Mouse (Mus musculus): ENCODE measurements around the gene Gpr85.
"Not testable (repeated sequence)": the region's sequence is repeated elsewhere in the genome, so short reads cannot be mapped to it uniquely, and the experiment has no call there.

Gene Gpr85

GRCm38 (mm10) chr6:13839345-13840054 lies at the start of gene Gpr85:
Gpr85 (minus strand) TSS chr6:13839942.
- DNase-seq (ENCODE audit: low spot score), result peak; percentile 34

GRCm38 (mm10) chr6:13884877-13885592 lies 45.3 kb upstream of the Gpr85 start:
- no peak for DNase-seq (ENCODE audit: low spot score)

- no peak for DNase-seq (ENCODE audit: low spot score)
Observed at GRCm38 (mm10) chr6:13882919-13883318, 43.2 kb upstream of the Gpr85 start.

- no peak for DNase-seq (ENCODE audit: low spot score)
Observed at GRCm38 (mm10) chr6:13873959-13874358, 34.2 kb upstream of the Gpr85 start.

- no peak for DNase-seq (ENCODE audit: low spot score)
Observed at GRCm38 (mm10) chr6:13872076-13872475, 32.3 kb upstream of the Gpr85 start.

GRCm38 (mm10) chr6:13871625-13871958 lies 31.9 kb upstream of the Gpr85 start:
- DNase-seq (ENCODE audit: low spot score), result no peak

GRCm38 (mm10) chr6:13870919-13871624 lies 31.3 kb upstream of the Gpr85 start, which contains the start of gene 2610001J05Rik:
2610001J05Rik (minus strand) TSS chr6:13871518.
- DNase-seq (ENCODE audit: low spot score), result peak; percentile 83

- DNase-seq (ENCODE audit: low spot score), result no peak
Observed at GRCm38 (mm10) chr6:13870289-13870741, 30.6 kb upstream of the Gpr85 start.

- DNase-seq (ENCODE audit: low spot score), result no peak
Observed at GRCm38 (mm10) chr6:13860596-13860995, 20.9 kb upstream of the Gpr85 start.

GRCm38 (mm10) chr6:13859877-13860585 lies 20.3 kb upstream of the Gpr85 start:
- DNase-seq (ENCODE audit: low spot score), result no peak

GRCm38 (mm10) chr6:13854230-13854629 lies 14.5 kb upstream of the Gpr85 start:
- no peak for DNase-seq (ENCODE audit: low spot score)

GRCm38 (mm10) chr6:13853244-13853643 lies 13.5 kb upstream of the Gpr85 start:
- no peak for DNase-seq (ENCODE audit: low spot score)

- not testable (repeated sequence) for DNase-seq (ENCODE audit: low spot score)
Observed at GRCm38 (mm10) chr6:13846031-13846430, 6.3 kb upstream of the Gpr85 start.

- DNase-seq (ENCODE audit: low spot score), result peak; percentile 62
Observed at GRCm38 (mm10) chr6:13838677-13839344, 931 bp downstream of the Gpr85 start.

GRCm38 (mm10) chr6:13837916-13838676 lies 1.6 kb downstream of the Gpr85 start:
- peak; percentile 8 for DNase-seq (ENCODE audit: low spot score)

- DNase-seq (ENCODE audit: low spot score), result no peak
Observed at GRCm38 (mm10) chr6:13836967-13837570, 2.7 kb downstream of the Gpr85 start.

GRCm38 (mm10) chr6:13835720-13836665 lies 3.7 kb downstream of the Gpr85 start:
- DNase-seq (ENCODE audit: low spot score), result no peak

- DNase-seq (ENCODE audit: low spot score), result no peak
Observed at GRCm38 (mm10) chr6:13832770-13833169, 7.0 kb downstream of the Gpr85 start.

GRCm38 (mm10) chr6:13828877-13829276 lies 10.9 kb downstream of the Gpr85 start:
- DNase-seq (ENCODE audit: low spot score), result no peak
